Mouse (Mus musculus) heart, embryonic 10.5 days (tissue): ENCODE measurements at regions not wholly inside any gene's neighbourhood (a gene's known extent, or its start where the extent isn't known, plus 50 kb on each side); places are given as distances from the start of the nearest gene placed in this dataset.
A peak's percentile ranks its signal among the peaks of the same experiment; 100 is the strongest.

ENCODE experiments used
- DNase-seq: peaks from one replicate; pipeline ENCODE4 v3.0.0-alpha.2; 2017; ENCODE audit warnings: low spot score
- H3K27ac ChIP-seq: fragments of 300-500 bp; sonication (generic); 2 replicates; pipeline ENCODE4 v1.5.1; 2016; ENCODE audit warnings: mild to moderate bottlenecking
- H3K27me3 ChIP-seq: fragments of 300-500 bp; sonication (generic); 2 replicates; pipeline ENCODE4 v1.6.1; 2016; ENCODE audit warnings: mild to moderate bottlenecking; ENCODE audit not compliant: poor library complexity, insufficient read depth, severe bottlenecking
- H3K36me3 ChIP-seq: fragments of 300-500 bp; sonication (generic); 2 replicates; pipeline ENCODE4 v1.6.1; 2016; ENCODE audit warnings: mild to moderate bottlenecking, moderate library complexity
- H3K4me1 ChIP-seq: fragments of 300-500 bp; sonication (generic); 2 replicates; pipeline ENCODE4 v1.6.1; 2016; ENCODE audit warnings: mild to moderate bottlenecking
- H3K4me3 ChIP-seq: fragments of 300-500 bp; sonication (generic); 2 replicates; pipeline ENCODE4 v1.5.1; 2016; ENCODE audit warnings: mild to moderate bottlenecking, moderate library complexity
- H3K9me3 ChIP-seq: fragments of 300-500 bp; sonication (generic); 2 replicates; pipeline ENCODE4 v1.6.1; 2016; ENCODE audit warnings: mild to moderate bottlenecking, moderate library complexity
- WGBS: fragments of 180-500 bp; shearing (Covaris S2); methylation state at CpG from one replicate; pipeline ENCODE4 v1.1.7; 2016; 5-methylcytosine and 5-hydroxymethylcytosine counted together

DNA sequence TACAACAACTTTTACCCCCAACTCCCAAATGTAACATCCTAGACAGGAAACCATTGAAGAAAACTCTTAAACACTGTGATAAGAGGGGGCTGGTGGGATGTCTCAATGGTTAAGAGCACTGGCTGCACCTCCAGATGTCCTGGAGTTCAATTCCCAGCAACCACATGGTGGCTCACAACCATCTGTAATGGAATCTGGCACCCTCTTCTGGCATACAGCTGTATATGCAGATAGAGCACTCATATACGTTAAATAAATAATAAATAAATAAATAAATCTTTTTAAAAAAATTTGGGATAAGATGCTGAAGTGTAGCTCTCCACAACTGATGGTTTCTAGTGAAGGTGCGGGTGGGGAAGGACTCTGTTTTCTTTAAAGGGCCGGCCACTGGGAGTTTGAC is 69.3 kb downstream of the Kctd15 start:
- H3K9me3 ChIP-seq = peaks cover 14% of the 10 kb centered on the region; the same call in 1 of the 2 replicates
- H3K4me1 ChIP-seq = no peaks in the 10 kb centered on the region
- no peak for DNase-seq
- no peaks in the 10 kb centered on the region for H3K36me3 ChIP-seq
- 92% methylated on average over 3 of the region's 3 CpGs for WGBS
- no peak overlapping the region for H3K4me3 ChIP-seq
- H3K27ac ChIP-seq = no peak overlapping the region
- H3K27me3 ChIP-seq = no peaks in the 10 kb centered on the region

GRCm38 (mm10) chr7:34585312-34585865 is 71.1 kb downstream of the Kctd15 start:
- Histone ChIP-seq H3K4me3 (no peak overlapping the region), H3K9me3 (peaks cover 14% of the 10 kb centered on the region; the same call in 1 of the 2 replicates), H3K36me3 (no peaks in the 10 kb centered on the region), H3K4me1 (no peaks in the 10 kb centered on the region), H3K27ac (no peak overlapping the region), H3K27me3 (no peaks in the 10 kb centered on the region)
- DNase-seq = no peak
- WGBS = 54% methylated on average over 4 of the region's 4 CpGs

- no peaks in the 10 kb centered on the region for H3K27me3 ChIP-seq
- no peak overlapping the region for H3K4me3 ChIP-seq
- H3K36me3 ChIP-seq = no peaks in the 10 kb centered on the region
- no peak for DNase-seq
- no peaks in the 10 kb centered on the region for H3K4me1 ChIP-seq
- H3K27ac ChIP-seq = no peak overlapping the region
- WGBS = 86% methylated on average over 7 of the region's 7 CpGs
- peaks cover 14% of the 10 kb centered on the region; the same call in 1 of the 2 replicates for H3K9me3 ChIP-seq
These were observed 71.7 kb downstream of the Kctd15 start for GRCm38 (mm10) chr7:34584870-34585269.

GRCm38 (mm10) chr7:34580866-34581265 is 75.7 kb downstream of the Kctd15 start:
- DNase-seq = no peak
- Histone ChIP-seq H3K27ac (no peak overlapping the region), H3K9me3 (peaks cover 3% of the 10 kb centered on the region; the same call in 1 of the 2 replicates), H3K27me3 (no peaks in the 10 kb centered on the region), H3K36me3 (no peaks in the 10 kb centered on the region), H3K4me3 (no peak overlapping the region), H3K4me1 (no peaks in the 10 kb centered on the region)
- 85% methylated on average over 9 of the region's 9 CpGs for WGBS

DNA sequence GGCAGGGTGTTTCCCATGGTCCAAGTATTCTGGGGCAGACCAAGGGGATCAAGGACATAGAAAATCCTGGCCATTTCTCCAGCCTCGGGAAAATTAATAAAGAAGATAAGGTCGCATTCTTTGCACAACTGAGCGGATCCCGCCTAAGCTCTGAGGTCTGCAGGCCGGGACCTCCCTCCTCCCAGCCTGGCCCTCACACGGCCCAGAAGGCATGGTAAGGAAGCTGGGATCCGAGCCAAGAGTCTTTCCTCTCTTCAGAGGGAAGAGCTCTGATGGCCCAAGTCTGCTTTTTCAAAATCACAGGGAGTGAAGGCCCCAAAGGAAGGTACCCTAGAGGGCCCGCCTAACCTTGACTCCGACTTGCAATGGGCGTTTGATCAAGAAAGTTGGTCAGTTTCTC is 85.2 kb downstream of the Kctd15 start:
- Histone ChIP-seq H3K4me3 (peak overlapping the region; percentile 56), H3K9me3 (0 out of 2 replicates have a peak, but pooled peaks cover 3% of the 10 kb centered on the region), H3K36me3 (no peaks in the 10 kb centered on the region), H3K4me1 (peaks cover 19% of the 10 kb centered on the region), H3K27me3 (no peaks in the 10 kb centered on the region), H3K27ac (peak overlapping the region; percentile 87)
- 39% methylated on average over 10 of the region's 10 CpGs for WGBS
- no peak for DNase-seq

DNA sequence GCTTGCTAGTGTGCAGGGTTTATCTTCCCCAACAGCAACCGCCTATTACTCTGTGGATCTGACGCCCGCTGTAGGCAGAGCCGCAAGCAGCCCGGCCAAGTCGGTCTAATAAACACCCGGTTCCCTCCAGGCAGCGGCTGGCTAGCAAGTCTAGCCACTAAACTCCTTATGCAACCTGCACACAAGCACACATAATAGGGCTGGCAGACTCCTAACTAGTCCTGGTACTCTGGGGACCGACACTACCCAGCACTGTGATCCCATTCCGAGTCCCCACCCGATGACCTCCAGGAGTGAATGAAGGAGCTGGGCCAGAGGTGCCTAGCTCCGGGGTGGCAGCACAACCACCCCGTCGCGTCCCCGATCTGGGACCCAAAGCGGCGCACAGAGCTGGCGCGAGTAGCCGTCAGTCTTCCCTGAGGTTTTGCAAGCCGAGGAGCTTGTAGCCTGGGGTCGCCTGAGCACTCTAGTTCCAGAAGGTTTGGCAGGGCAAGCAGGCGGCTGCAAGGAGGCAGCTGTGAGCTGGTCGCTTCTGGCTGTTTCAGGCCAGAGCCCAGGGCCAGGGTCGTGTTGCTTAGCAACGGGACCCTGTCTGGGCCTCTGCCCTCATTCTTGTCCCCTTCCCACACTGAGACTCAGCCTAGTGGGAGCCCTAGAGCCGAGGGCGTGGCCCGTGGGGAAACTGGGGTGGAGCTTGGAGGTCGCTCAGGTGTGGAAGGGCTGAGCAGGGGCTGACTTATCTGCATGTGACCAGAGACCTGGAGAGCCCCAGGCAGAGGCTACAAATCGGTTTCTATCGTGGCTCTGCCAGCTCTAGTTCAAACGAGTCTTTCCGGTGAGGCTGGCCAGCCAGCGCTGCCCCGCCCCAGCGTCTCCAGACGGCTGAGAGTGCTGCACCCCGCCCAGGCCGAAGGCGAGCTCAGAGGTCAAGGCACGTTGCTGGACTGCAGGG is 86.1 kb downstream of the Kctd15 start:
- Histone ChIP-seq H3K27ac (peak overlapping the region; percentile 87), H3K36me3 (no peaks in the 10 kb centered on the region), H3K4me1 (peaks cover 19% of the 10 kb centered on the region), H3K9me3 (0 out of 2 replicates have a peak, but pooled peaks cover 3% of the 10 kb centered on the region), H3K27me3 (no peaks in the 10 kb centered on the region), H3K4me3 (peak overlapping the region; percentile 56)
- WGBS = 2% methylated on average over 43 of the region's 43 CpGs
- no peak for DNase-seq

DNA sequence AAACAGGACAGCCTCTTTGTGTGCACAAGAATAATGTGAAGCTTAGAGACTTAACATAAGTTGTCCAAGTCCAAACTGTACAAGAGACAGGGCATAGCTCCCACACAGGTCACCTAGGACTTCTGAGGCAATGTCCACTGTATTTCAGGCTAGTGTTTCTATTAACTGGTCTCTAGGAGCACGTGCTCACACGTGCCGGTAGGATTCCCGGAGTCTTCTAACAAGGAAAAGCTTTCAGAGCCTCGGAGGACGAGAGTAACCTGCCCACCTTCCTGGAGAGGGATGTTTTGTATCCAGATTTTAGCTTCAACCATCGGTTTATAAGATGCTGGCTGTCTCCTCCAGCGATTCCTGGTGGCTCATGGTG is 86.8 kb downstream of the Kctd15 start:
- Histone ChIP-seq H3K9me3 (0 out of 2 replicates have a peak, but pooled peaks cover 3% of the 10 kb centered on the region), H3K36me3 (no peaks in the 10 kb centered on the region), H3K4me3 (peak overlapping the region; percentile 56), H3K27me3 (no peaks in the 10 kb centered on the region), H3K4me1 (peaks cover 19% of the 10 kb centered on the region), H3K27ac (peak overlapping the region; percentile 87)
- no peak for DNase-seq
- 31% methylated on average over 8 of the region's 8 CpGs for WGBS

GRCm38 (mm10) chr7:34567575-34567974 is 89.0 kb downstream of the Kctd15 start:
- H3K27ac ChIP-seq = no peak overlapping the region
- DNase-seq = no peak
- no peak overlapping the region for H3K4me3 ChIP-seq
- no peaks in the 10 kb centered on the region for H3K36me3 ChIP-seq
- 66% methylated on average over 5 of the region's 5 CpGs for WGBS
- H3K9me3 ChIP-seq = no peaks in the 10 kb centered on the region
- H3K27me3 ChIP-seq = no peaks in the 10 kb centered on the region
- peaks cover 19% of the 10 kb centered on the region for H3K4me1 ChIP-seq

GRCm38 (mm10) chr7:34562160-34562559 is 94.4 kb downstream of the Kctd15 start:
- no peak overlapping the region for H3K27ac ChIP-seq
- no peaks in the 10 kb centered on the region; the same call in 1 of the 2 replicates for H3K9me3 ChIP-seq
- H3K4me3 ChIP-seq = no peak overlapping the region
- no peaks in the 10 kb centered on the region for H3K27me3 ChIP-seq
- 79% methylated on average over 2 of the region's 2 CpGs for WGBS
- peaks cover 5% of the 10 kb centered on the region for H3K4me1 ChIP-seq
- H3K36me3 ChIP-seq = no peaks in the 10 kb centered on the region
- DNase-seq = no peak

GRCm38 (mm10) chr7:34558615-34559343 is 97.8 kb downstream of the Kctd15 start:
- Histone ChIP-seq H3K27me3 (no peaks in the 10 kb centered on the region), H3K27ac (no peak overlapping the region), H3K9me3 (no peaks in the 10 kb centered on the region; the same call in 1 of the 2 replicates), H3K4me1 (peaks cover 19% of the 10 kb centered on the region), H3K4me3 (no peak overlapping the region), H3K36me3 (no peaks in the 10 kb centered on the region)
- 78% methylated on average over 8 of the region's 8 CpGs for WGBS
- DNase-seq = no peak

GRCm38 (mm10) chr7:34555196-34555595 is 101.3 kb downstream of the Kctd15 start:
- H3K9me3 ChIP-seq = no peaks in the 10 kb centered on the region; the same call in 1 of the 2 replicates
- H3K4me3 ChIP-seq = no peak overlapping the region
- H3K27ac ChIP-seq = no peak overlapping the region
- H3K4me1 ChIP-seq = peaks cover 19% of the 10 kb centered on the region
- DNase-seq = no peak
- whole genome bisulfite sequencing = 71% methylated on average over 6 of the region's 6 CpGs
- no peaks in the 10 kb centered on the region for H3K27me3 ChIP-seq
- no peaks in the 10 kb centered on the region for H3K36me3 ChIP-seq

GRCm38 (mm10) chr7:34546609-34547316 is 109.8 kb downstream of the Kctd15 start:
- Histone ChIP-seq H3K27me3 (no peaks in the 10 kb centered on the region), H3K9me3 (no peaks in the 10 kb centered on the region), H3K4me3 (no peak overlapping the region), H3K4me1 (no peaks in the 10 kb centered on the region; the same call in 1 of the 2 replicates), H3K36me3 (no peaks in the 10 kb centered on the region), H3K27ac (no peak overlapping the region)
- 77% methylated on average over 19 of the region's 19 CpGs for WGBS
- no peak for DNase-seq
